Mouse (Mus musculus): ENCODE measurements at regions not wholly inside any gene's neighbourhood (a gene's known extent, or its start where the extent isn't known, plus 50 kb on each side); places are given as distances from the start of the nearest gene placed in this dataset.

DNA sequence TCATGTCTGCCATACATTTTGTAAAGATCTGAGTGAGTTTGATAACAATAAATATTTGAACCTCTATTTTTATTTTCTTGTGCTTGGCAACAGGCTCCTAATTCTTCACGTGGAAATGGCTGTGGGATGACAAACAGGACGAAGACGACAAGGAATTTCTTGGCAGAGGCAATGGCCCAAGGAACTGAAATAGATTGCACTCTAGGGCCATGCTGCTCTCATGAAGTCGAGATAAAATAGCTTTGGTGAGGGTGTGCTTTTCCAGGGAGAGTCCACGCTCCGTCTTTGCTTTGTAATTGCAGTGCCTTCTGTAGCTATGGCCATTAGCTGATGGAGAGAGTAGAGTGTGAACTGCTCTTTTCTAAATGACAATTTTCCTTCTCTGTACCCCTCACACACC is 50.9 kb upstream of the 1810046K07Rik start:
- DNase-seq (ENCODE audit: low read depth, low spot score): no peak

GRCm38 (mm10) chr9:51393921-51394320 is 65.2 kb upstream of the 1810046K07Rik start:
- no peak for DNase-seq (ENCODE audit: low read depth, low spot score)

- DNase-seq (ENCODE audit: low read depth, low spot score): peak; percentile 82
These were observed 65.7 kb upstream of the 1810046K07Rik start for GRCm38 (mm10) chr9:51394372-51394771.

DNA sequence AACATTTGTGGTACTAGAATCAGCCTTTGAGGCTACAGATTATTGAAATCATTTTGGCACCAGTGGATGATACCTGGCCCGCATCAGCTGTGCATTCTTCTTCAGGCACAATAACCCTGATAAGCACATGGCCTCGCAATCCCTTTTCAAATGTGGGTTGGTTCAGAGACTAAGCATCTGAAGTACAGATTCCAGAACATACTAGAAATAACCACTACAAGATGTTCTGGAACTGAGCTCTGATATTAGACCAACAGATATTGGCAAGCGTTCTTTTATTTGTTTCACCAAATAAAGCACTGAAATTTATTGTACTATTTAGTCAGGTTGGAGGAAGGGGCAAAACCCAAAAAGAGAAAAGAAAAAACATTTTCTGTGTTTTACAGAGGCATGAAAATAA is 68.1 kb upstream of the 1810046K07Rik start:
- no peak for DNase-seq (ENCODE audit: low read depth, low spot score)

- DNase-seq (ENCODE audit: low read depth, low spot score): no peak
These were observed 69.0 kb upstream of the 1810046K07Rik start for GRCm38 (mm10) chr9:51397589-51398220.

DNA sequence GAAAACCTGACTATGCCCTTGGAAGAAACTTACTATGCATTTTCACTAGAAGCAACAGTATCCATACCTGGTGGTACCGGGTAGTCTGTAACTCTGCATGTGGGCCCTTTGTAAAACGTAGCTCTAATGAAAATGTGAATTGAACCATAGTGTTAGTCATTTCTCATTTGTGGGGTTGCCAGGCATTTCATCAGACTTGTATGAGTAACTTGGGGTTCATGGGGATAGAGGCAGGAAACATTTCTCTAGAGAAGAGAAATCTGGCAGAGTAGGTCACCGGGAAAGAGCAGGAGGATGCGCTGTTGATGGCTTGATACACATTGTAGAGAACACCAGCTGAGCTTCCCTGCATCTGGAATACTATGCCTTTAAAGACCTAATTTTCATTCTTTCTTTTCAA is 70.2 kb upstream of the 1810046K07Rik start:
- no peak for DNase-seq (ENCODE audit: low read depth, low spot score)

DNA sequence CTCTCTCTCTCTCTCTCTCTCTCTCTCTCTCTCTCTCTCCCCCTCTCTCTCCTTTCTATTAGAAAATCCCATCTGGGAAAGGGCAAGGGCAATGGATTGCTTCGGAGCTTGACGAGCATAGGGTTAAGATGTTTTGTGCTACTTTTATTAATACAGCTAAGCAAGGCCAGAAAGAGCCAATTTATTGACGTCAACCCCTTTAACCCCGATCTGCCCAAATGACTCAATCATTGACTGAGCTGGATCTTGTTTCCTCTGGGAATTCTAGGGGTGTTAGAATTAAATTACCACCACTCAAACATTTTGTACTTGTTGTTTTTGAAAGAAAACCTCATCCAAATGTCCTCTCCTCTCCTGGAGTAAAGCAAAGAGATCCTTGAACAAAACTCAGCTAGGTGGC is 70.6 kb upstream of the 1810046K07Rik start:
- DNase-seq (ENCODE audit: low read depth, low spot score): no peak

DNA sequence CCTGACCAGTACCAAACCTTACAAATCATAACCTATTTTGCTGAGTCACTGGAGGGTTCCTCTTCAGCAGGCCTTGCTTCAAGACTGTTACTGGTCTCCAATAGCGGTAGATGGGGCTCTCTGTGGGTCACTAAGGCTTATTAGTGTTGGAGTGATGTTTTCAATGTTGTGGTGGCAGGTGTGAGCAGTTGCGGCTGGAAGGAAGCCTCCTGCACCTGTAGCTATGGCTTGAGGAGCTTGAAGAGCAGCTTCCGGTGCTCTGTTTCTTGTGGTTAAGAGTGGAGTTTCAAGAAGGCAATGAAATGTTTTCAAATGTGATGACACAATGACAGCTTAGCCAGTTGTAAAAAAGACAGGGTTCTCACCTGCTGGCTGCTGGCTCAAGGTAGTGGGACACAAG is 73.1 kb upstream of the 1810046K07Rik start:
- no peak for DNase-seq (ENCODE audit: low read depth, low spot score)

- DNase-seq (ENCODE audit: low read depth, low spot score): no peak
These were observed 79.3 kb upstream of the 1810046K07Rik start for GRCm38 (mm10) chr9:51407978-51408377.

DNA sequence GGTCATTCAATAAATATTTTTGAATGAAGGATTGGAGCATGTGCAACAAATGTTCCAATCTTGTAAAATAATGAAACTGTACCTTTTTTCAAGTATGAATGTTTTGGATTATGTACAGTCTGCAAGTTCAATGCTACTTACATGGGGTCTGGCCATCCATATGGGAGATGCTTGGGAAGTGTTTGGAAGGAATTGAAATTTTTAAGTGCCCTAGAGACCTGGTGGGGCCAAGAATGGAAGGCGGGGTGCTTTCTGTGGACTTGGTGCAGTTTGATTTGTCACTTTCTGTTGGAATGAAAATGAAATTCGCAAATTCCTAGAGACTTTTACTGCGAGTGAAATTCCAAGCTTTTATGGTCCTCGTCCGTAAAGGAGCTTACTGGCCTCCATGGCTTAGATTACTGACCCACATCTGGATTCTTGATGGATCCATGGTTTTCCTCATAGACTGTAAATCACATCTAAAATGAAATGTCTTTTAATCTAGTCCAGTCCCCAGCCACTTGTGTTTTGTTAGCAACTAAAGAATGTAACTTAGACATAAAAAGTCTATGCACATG is 90.3 kb upstream of the 1810046K07Rik start:
- no peak for DNase-seq (ENCODE audit: low read depth, low spot score)

- DNase-seq (ENCODE audit: low read depth, low spot score): peak; percentile 27
These were observed 93.8 kb upstream of the 1810046K07Rik start for GRCm38 (mm10) chr9:51422553-51422952.

- peak; percentile 92 for DNase-seq (ENCODE audit: low read depth, low spot score)
These were observed 94.6 kb upstream of the 1810046K07Rik start for GRCm38 (mm10) chr9:51423341-51423740.

GRCm38 (mm10) chr9:51430426-51430825 is 101.7 kb upstream of the 1810046K07Rik start:
- DNase-seq (ENCODE audit: low read depth, low spot score): no peak

GRCm38 (mm10) chr9:51437130-51437529 is 108.4 kb upstream of the 1810046K07Rik start:
- DNase-seq (ENCODE audit: low read depth, low spot score): no peak

- DNase-seq (ENCODE audit: low read depth, low spot score): peak; percentile 90
These were observed 113.2 kb upstream of the 1810046K07Rik start for GRCm38 (mm10) chr9:51441773-51442381.

DNA sequence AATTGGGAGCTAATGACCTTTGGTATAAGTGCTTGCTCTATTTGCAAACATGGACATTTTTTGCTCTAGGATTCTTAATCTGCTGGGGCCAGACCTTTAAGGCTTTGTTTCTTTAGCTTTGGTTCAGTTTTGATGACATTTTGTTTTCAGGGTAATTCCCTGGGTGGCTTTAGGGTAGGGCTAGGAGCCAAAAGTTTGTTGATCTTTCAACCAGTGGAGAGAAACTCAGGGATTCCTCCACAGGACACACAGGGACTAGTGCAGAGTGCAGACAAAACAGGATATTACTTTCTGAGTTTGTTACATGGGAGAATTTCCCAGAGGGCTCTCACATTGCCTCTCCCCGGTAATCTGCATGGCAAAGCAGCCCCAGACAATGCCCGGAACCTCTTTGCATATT is 127.0 kb upstream of the 1810046K07Rik start:
- no peak for DNase-seq (ENCODE audit: low read depth, low spot score)

GRCm38 (mm10) chr9:51462463-51463024 is 133.8 kb upstream of the 1810046K07Rik start:
- DNase-seq (ENCODE audit: low read depth, low spot score): no peak

DNA sequence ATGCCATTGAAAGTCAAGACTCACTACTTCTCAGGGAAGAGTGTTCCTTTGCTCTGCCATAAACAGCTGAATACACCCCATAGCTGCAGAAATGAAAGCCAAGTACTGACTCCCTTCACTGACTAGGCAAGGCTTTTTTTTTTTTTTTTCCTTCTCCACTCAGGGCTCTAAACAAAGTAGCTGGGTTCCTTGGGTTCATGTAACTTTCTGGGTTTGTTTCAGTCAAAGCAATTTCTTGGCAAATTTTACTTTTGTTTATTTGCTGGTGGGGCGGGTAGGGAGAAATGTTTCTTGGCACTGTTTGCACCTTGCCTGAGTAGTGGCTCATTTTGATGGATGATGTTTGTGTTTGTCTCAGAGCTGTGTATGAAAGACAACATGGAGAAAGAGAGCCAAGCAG is 141.3 kb upstream of the 1810046K07Rik start:
- DNase-seq (ENCODE audit: low read depth, low spot score): no peak

DNA sequence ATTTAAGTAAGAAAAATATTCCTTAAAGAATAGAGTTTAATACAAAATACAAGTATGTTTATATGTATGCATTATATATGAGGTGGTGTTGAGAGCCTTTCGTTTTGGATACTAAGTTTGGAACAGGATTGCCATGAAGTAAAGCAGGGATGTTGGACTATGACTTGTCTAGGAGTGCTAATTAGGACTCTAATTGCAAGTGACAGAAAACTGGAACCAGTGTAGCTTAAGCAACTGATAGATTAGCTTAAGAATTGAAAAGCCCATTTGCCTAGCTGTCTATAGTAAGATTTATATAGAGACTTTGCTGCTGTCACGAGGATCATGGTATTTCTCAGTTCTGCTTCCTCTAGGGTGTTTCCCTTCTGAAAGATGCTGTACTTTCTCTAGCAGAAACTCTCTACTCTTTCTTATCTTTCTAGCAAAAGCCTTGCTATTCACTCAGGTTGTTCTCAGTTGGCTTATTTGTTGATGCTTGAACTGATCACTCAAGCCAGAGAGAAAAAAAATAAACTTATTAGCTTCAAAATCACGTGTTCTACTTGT is 147.9 kb upstream of the 1810046K07Rik start:
- no peak for DNase-seq (ENCODE audit: low read depth, low spot score)

DNA sequence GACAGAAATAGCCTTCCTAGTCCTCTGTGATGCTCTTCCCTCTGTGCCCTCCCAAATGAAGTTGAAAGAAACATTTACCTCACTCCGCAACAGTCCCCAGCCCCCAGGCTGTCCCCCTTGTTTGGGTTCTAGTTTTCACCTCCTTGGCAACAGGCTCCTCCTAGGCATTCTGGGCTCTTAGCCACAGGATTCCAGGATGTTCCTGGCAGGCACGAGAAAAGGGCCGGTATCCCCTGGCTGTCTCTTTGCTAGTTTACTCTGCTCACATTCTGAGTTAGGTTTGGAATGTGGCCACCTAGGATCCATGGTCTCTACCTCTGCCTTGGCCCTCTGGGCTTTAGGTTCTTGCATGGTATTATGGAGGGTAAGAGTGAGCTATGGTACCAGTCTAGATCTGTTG is 159.1 kb upstream of the 1810046K07Rik start:
- no peak for DNase-seq (ENCODE audit: low read depth, low spot score)

GRCm38 (mm10) chr9:51507265-51507913 is 178.7 kb upstream of the 1810046K07Rik start:
- DNase-seq (ENCODE audit: low read depth, low spot score): peak; percentile 55

- peak; percentile 80 for DNase-seq (ENCODE audit: low read depth, low spot score)
These were observed 188.9 kb upstream of the 1810046K07Rik start for GRCm38 (mm10) chr9:51517643-51518042.

All from telencephalon, adult 2 months (tissue).